Mouse (Mus musculus) bone marrow macrophage, adult 2 months (primary cell): ENCODE results near the gene Sgcd.

ENCODE experiments used
- CTCF ChIP-seq: IDR thresholded peaks from 2 replicates; pipeline ENCODE4 v1.5.1; 2012; ENCODE audit warnings: low read depth, mild to moderate bottlenecking, low read length, moderate library complexity
- POLR2A ChIP-seq: IDR thresholded peaks from 2 replicates; pipeline ENCODE4 v1.6.1; 2012; ENCODE audit warnings: mild to moderate bottlenecking, low read depth, low read length, borderline replicate concordance

DNA sequence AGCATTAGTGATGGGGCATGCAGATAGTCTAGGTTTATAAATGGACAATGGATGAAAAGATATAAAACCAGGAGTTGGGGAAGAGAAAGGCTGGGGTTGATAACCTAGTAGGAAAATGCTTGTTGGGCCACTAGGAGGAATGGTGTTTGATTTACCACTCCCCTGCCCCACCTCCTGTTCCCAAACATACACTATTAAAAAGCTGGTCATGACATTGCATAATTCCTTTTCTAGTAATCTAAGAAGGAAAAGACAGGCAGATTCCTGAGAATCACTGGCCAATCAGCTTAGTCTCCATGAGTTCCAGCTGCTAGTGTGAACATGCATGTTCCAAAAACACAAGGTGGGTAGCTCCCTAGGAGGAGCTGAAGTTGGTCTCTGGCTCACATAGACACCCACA lies 683.2 kb downstream of the Sgcd start:
- no peak for TF ChIP-seq CTCF
- TF ChIP-seq POLR2A, result no peak
